Mouse (Mus musculus) hindlimb bud, embryonic 11.5 days (tissue): ENCODE measurements around the gene Sympk.

ENCODE experiments used
- DNase-seq: peaks from one replicate; pipeline ENCODE4 v3.0.0-alpha.2; 2012; ENCODE audit warnings: low read depth, low spot score; ENCODE audit errors: extremely low spot score

Sympk gene

GRCm38 (mm10) chr7:19006476-19006875 lies 17.7 kb upstream of the Sympk start:
- peak; percentile 80 for DNase-seq

DNA sequence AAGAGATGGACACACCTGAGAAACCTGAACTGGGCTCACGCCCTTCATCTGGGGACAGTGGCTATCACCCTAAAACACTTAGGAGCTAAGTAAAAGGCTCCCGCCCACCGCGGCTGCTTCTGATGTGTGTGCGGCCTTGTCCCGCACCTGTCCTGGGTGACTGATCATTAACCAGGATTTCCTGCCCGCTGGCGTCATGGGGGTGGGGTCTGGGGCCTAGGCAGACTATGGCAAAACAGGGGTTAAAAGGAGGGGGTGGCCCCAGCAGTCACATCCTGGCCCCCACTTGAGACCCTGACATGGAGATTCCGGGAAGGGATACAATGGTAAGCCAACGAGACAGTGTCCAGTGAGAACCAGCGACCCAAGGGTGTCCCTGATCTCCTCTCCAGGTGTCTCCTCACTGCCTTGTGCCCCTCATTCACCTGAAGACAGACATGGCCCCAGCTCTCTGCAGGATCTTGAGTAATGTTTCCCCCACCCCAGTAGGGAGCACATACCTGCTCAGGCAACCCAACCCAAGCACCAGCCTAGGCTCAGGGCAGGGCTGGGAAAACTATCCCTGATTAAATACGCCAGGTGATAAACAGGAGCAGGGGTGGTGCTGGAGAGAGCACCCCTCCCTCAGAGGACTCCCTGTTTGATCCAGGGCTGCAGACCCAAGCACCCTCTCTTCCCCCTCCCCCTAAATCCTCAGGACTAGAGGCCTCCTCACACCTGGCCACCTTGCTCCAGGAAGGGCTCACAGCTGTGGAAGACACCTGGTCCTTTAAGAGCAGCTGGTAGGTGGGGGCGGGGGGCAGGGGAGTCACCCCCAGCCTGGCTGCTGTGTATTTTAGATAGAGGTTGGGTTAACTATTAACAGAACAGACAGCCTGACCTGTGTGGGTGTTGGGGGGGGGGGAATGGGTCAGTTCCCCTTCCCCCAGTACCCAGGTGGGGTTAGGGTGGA lies 16.9 kb upstream of the Sympk start:
- no peak for DNase-seq

DNA sequence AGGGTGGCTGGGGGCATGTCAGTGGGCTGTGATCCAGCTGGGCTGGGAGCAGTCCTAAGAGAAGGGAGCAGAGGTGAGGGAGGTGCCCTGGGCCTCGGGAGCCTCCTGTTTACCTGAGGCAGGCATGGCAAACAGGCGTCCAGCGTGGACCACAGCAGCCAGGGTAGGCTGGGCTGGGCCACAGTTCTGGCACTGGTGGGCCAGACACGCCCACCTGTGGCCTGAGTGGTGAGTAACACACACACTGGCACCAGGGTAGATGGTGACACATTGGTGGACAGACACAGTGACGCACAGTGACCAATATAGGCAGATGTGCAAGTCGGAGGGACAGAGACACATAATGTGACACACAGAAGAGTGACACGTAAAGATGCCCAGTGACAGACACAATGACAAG lies 13.6 kb upstream of the Sympk start:
- no peak for DNase-seq

GRCm38 (mm10) chr7:19012025-19012621 lies 12.1 kb upstream of the Sympk start:
- DNase-seq: no peak

DNA sequence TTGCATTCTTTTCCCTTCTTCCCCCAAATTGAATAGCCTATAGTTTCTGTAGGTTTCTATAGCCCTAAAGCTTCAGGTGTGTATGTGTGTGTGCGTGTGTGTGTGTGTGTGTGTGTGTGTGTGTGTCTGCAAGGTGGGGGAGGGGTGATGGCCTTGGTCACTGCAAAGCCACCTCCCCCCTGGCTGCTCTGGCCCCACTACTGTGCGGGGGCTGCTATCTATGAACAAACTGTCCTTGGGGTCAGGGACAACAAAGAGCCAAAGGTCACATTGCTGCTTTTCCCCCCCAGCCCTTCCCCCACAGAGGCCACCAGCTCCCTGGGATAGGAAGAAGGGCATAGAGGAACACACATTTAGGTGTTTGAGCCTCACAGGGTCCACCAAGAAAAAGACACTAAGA lies 11.3 kb upstream of the Sympk start:
- no peak for DNase-seq

DNA sequence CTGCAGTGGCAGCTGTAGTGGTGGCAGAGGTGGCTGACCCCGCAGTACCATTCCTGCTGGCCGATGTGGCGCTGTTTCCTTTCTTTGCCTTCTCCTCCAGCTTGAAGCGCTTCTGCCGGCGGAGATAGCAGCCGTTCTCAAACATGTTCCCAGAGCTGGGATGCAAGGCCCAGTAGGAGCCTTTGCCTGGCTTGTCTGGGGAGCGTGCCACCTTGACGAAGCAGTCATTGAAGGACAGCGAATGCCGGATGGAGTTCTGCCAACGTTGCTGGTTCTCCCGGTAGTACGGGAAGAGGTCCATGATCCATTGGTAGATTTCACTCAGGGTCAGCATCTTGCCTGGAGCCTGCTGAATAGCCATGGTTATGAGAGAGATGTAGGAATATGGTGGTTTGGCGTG lies 9.7 kb upstream of the Sympk start:
- no peak for DNase-seq

GRCm38 (mm10) chr7:19016042-19016441 lies 8.1 kb upstream of the Sympk start:
- DNase-seq: no peak

DNA sequence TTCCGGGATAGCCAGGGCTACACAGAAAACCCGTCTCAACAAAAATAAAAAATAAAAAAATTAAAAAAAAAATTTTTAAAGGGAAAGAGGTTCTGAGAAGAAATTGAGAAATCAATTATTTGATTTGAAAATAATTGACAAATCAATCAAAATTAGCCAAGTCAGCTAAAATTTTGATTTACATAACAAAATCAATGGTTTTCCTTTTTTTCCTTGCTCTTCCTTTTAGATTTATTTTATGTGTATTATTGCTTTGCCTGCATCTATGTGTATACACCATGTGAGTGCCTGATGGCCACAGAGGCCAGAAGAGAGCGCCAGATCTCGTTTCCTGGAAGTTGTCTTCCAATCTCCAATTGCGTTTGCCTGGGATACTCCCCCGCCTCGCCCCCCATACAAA lies 6.3 kb upstream of the Sympk start:
- DNase-seq: no peak

- no peak for DNase-seq
These were observed 3.1 kb upstream of the Sympk start for GRCm38 (mm10) chr7:19021048-19021447.

GRCm38 (mm10) chr7:19022189-19022958 lies 1.8 kb upstream of the Sympk start:
- DNase-seq: no peak

GRCm38 (mm10) chr7:19023357-19023814 lies 791 bp upstream of the Sympk start, which contains the start of gene Foxa3:
TSS of gene Foxa3 (minus strand) at chr7:19023538.
- no peak for DNase-seq

DNA sequence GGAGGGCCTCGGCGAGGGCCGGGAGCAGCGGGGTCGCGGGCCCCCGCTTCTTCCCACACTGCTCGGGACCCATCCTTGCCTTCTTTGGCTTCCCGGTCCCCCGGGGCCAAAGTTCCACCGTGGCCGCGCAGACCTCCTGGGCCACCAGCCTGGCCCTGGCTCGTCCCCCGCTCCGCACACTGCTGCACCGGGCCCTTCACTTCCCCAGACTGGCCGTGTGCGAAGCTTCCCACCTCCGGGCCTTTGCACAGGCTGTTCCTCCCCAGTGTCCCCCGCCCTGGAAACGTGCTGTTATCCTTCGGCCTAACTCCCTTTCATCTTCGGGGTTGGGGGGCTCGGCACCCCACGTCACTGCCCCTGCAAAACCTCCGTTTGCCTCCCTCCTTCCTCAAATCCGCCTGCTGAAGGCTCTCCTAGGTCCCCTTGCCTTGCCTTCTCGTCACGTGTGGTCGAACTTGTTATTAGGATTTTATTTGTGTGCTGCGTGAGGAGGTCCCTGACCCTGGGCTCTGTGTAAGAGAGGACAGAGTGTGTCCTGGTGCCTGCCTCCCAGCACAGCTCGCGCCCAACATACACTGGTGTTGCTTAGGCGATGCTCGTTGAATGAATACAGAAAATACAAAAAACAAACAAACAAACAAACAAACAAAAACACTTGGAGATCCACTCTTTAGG lies 541 bp downstream of the Sympk start:
- DNase-seq: no peak

- no peak for DNase-seq
These were observed 3.9 kb downstream of the Sympk start for GRCm38 (mm10) chr7:19028067-19028466.

- DNase-seq: peak; percentile 37
These were observed 5.0 kb downstream of the Sympk start for GRCm38 (mm10) chr7:19029084-19029653.

DNA sequence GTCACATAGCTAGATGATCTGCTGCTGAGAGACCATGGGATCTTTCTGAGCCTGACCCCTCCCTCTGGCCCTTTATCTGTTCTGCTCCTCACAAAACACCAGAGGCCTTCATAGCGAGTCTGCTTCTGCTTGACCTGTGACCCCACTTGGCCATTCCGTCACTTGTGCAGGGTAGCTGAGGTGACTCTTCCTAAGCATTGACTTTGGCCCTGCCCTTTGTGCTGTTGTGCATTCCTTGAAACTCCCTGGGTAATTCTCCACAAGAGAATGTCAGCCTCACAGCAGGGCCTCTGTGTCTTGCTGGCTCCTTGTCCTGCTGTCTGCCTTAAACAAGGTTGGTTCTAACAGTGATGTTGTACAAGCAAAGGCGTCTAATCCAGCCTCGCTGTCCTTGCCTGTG lies 7.5 kb downstream of the Sympk start:
- no peak for DNase-seq

DNA sequence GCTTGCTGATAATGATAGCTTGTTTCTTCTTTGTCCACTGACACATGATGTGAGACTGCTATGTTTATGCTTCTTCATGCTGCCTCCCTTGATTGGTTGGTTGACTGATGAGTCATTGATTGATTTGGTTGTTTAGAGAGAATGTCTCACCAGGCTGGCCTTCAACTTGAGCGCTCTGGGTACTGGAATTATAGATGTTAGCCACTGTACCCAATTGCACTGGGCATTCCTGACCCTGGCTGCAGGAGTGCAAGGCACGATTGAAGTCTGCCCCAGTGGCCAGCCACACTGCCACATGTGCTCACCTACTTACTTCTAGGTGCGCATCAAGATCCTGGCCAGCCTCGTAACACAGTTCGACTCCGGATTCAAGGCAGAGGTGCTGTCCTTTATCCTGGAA lies 20.4 kb downstream of the Sympk start:
- DNase-seq: no peak

GRCm38 (mm10) chr7:19046286-19047069 lies 22.3 kb downstream of the Sympk start:
- DNase-seq: no peak

- DNase-seq: no peak
These were observed 23.9 kb downstream of the Sympk start for GRCm38 (mm10) chr7:19048006-19048527.

DNA sequence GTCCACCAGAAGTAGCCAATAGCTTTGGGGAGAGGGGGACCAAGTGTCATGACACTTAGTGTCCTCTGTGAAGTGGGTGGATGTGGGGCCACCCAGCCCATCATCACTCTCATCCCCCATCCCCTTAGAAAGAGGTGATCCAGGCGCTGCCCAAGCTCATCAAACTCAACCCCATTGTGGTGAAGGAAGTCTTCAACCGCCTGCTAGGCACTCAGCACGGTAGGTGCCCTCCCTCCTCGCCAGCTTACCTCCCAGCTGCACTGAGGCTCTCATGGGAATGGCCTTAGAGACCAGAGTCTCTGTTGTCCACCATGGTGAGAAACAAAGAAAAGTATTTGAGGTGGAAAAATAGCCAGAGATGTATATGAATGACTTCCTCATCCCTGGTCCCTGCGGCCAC lies 25.1 kb downstream of the Sympk start:
- DNase-seq: no peak

GRCm38 (mm10) chr7:19050172-19050571 lies 26.0 kb downstream of the Sympk start:
- DNase-seq: no peak
